Mouse (Mus musculus) T-cell, adult 66 days (primary cell): Measurements from ENCODE around the gene Olfr154. TPM values are rescaled to one million over a fixed set of nuclear protein-coding genes. Genes with fewer than 3 reads are reported as not detected.

ENCODE experiments used
- total RNA-seq, 2 experiments: library from RNA; stranded (reverse); gene quantifications; 3 replicates in 1 of 2; 4 replicates in 1 of 2; pipeline ENCODE4 v1.2.4; 2023

Olfr154 gene
- not detected for total RNA-seq

DNA sequence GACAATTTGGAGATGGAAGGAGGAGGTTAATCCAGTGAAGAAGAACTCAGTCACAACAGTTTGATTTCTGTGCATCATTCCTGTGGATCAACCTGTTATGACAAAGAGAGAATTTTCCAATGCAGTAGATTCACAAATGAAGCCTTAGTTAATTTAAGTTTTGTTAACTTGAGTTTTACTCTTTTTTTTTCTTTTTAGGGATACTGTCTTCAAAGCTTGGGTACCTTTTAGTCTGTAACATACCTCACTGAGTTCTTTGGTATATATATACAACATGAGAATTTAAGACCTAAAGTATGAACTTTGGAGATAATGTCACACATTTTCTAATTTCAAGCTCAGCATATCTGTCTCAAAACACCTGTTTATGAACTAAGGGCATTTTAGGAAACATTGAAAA is at the start of gene Olfr154:
Gene Olfr154, minus strand, starts transcription at position 101 of the 400 bp plus-strand sequence.

DNA sequence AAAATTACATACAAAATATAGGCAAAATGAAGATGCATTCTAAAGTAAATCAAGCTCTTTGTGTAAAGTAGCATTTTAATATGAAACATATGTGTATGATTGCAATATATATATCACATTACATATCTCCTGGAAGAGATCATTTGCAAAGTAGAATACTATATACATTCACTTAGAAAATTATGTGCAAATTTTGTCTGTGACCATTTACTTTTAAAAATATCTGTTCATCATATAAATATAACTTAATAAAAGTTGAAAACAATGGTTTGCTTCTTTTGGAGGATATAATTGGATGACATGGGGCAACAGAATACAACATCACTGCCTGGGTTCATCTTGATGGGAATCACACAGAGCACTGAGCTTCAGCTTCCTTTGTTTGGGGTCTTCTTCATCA is 24.9 kb upstream of the Olfr154 start, which contains the start of gene Olfr1008:
Gene Olfr1008, plus strand, starts transcription at position 301 of the 400 bp plus-strand sequence.

DNA sequence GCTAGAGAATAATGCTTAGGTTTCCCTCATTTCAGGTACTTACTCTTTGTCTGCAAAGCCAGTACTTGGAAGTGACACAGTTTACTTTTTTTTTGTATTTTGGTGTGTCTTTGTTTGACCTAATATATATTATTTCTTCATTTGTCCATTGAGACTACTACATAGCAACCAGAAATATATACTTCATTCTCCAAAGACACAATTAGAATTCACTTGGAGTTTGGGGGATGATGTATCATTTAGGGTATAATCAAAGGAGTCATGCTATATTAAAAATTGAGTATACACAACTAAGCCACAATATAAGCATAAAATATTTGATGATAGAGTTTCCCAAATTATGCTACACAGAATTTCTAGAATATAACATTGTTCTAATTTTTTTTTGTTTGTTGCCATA is 14.4 kb upstream of the Olfr154 start, which contains the start of gene Olfr1006:
Gene Olfr1006, minus strand, starts transcription at position 101 of the 400 bp plus-strand sequence.

DNA sequence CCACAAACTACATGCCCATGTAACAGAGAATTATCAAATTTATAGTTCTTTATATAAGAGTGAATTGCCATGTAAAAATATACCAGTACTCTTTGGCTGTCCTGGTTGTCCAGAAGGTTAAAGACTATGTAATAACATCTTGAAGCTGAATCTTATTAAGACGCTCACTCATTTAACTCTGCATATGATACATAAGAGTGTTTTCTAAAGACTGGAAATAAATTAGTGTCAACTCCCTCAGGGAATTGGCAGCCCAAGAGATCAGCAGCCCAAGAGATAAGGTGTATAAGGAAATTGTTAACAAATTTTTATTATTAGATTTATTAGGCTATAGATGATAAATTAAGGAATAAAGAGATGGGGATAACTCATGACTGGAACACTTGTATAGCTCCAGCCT is 13.7 kb downstream of the Olfr154 start, which contains the start of gene Olfr1002:
Gene Olfr1002, minus strand, starts transcription at position 101 of the 400 bp plus-strand sequence.

Other genes with a start within 250 kb of the Olfr154 start
- not detected for gene Olfr993, start 249.6 kb downstream of the Olfr154 start, total RNA-seq
- gene Olfr994, start 228.0 kb downstream of the Olfr154 start, total RNA-seq, result not detected
- not detected for gene Olfr995, start 220.8 kb downstream of the Olfr154 start, total RNA-seq
- not detected for gene 4833423E24Rik, start 145.4 kb downstream of the Olfr154 start, total RNA-seq
- gene Olfr996, start 85.2 kb downstream of the Olfr154 start, total RNA-seq, result not detected
- not detected for gene Olfr998, start 75.5 kb downstream of the Olfr154 start, total RNA-seq
- gene Olfr1000, start 52.6 kb downstream of the Olfr154 start, total RNA-seq, result not detected
- not detected for gene Olfr1002, start 13.8 kb downstream of the Olfr154 start, total RNA-seq
- not detected for gene Olfr1006, start 14.3 kb upstream of the Olfr154 start, total RNA-seq
- gene Olfr1008, start 25.0 kb upstream of the Olfr154 start, total RNA-seq, result not detected
- not detected for gene Olfr1009, start 51.0 kb upstream of the Olfr154 start, total RNA-seq
- gene Olfr1012, start 98.3 kb upstream of the Olfr154 start, total RNA-seq, result not detected
- not detected for gene Olfr1013, start 102.6 kb upstream of the Olfr154 start, total RNA-seq
- not detected for gene Olfr1014, start 108.3 kb upstream of the Olfr154 start, total RNA-seq
- gene Olfr1015, start 117.6 kb upstream of the Olfr154 start, total RNA-seq, result not detected
- not detected for gene Olfr1016, start 138.1 kb upstream of the Olfr154 start, total RNA-seq
- gene Olfr1018, start 154.0 kb upstream of the Olfr154 start, total RNA-seq, result not detected
- not detected for gene Olfr1019, start 181.0 kb upstream of the Olfr154 start, total RNA-seq
- not detected for gene Olfr1020, start 182.6 kb upstream of the Olfr154 start, total RNA-seq
- not detected for gene Olfr1022, start 204.1 kb upstream of the Olfr154 start, total RNA-seq
- gene Olfr1023, start 221.2 kb upstream of the Olfr154 start, total RNA-seq, result not detected
- gene Olfr1024, start 240.6 kb upstream of the Olfr154 start, total RNA-seq, result not detected